Mouse (Mus musculus) megakaryocyte progenitor cell, adult 5-6 weeks (primary cell): ENCODE measurements around the gene Dclk3. TPM values are rescaled to one million over a fixed set of nuclear protein-coding genes. Genes with fewer than 3 reads are reported as not detected.

Experiments
- ATAC-seq: replicated peaks from 2 replicates; pipeline ENCODE4 v1.8.0; 2016; ENCODE audit warnings: mild to moderate bottlenecking, moderate TSS enrichment, inconsistent platforms; ENCODE audit not compliant: poor library complexity
- total RNA-seq, 2 experiments: library from RNA; stranded (forward) in 1 of 2; stranded (reverse) in 1 of 2; fragments of 157-497, 149-512 nt in 1 of 2; fragments of 200-1000 nt in 1 of 2; gene quantifications; 2 replicates each; pipeline versions ENCODE4 v1.2.3 to v1.2.4; 2015 to 2017

The Dclk3 gene
- total RNA-seq, 2 experiments from 2014 or later, result not detected

GRCm38 (mm10) chr9:111435429-111435828, 3.5 kb upstream of the Dclk3 start:
- ATAC-seq, result no peak

- ATAC-seq, result no peak
Observed at GRCm38 (mm10) chr9:111439836-111440201, 938 bp downstream of the Dclk3 start.

- no peak for ATAC-seq
Observed at GRCm38 (mm10) chr9:111440446-111440845, 1.6 kb downstream of the Dclk3 start.

GRCm38 (mm10) chr9:111441151-111441550, 2.3 kb downstream of the Dclk3 start:
- ATAC-seq, result no peak

GRCm38 (mm10) chr9:111446204-111446603, 7.3 kb downstream of the Dclk3 start:
- ATAC-seq, result no peak

- ATAC-seq, result no peak
Observed at GRCm38 (mm10) chr9:111448976-111449375, 10.1 kb downstream of the Dclk3 start.

GRCm38 (mm10) chr9:111449880-111450279, 11.0 kb downstream of the Dclk3 start:
- no peak for ATAC-seq

- no peak for ATAC-seq
Observed at GRCm38 (mm10) chr9:111450853-111451404, 12.0 kb downstream of the Dclk3 start.

- ATAC-seq, result 0 out of 2 replicates have a peak, but pooled peaks have one; percentile 55
Observed at GRCm38 (mm10) chr9:111453895-111454294, 15.0 kb downstream of the Dclk3 start.

GRCm38 (mm10) chr9:111457176-111457935, 18.5 kb downstream of the Dclk3 start:
- ATAC-seq, result no peak

GRCm38 (mm10) chr9:111457936-111458310, 19.0 kb downstream of the Dclk3 start:
- no peak for ATAC-seq

- peak; percentile 69 for ATAC-seq
Observed at GRCm38 (mm10) chr9:111459466-111459865, 20.6 kb downstream of the Dclk3 start.

GRCm38 (mm10) chr9:111460201-111460814, 21.4 kb downstream of the Dclk3 start:
- ATAC-seq, result 0 out of 2 replicates have a peak, but pooled peaks have one; percentile 29

- no peak for ATAC-seq
Observed at GRCm38 (mm10) chr9:111461415-111462103, 22.7 kb downstream of the Dclk3 start.

GRCm38 (mm10) chr9:111465666-111466065, 26.8 kb downstream of the Dclk3 start:
- no peak for ATAC-seq

- ATAC-seq, result no peak
Observed at GRCm38 (mm10) chr9:111473686-111474457, 35.0 kb downstream of the Dclk3 start.

- ATAC-seq, result no peak
Observed at GRCm38 (mm10) chr9:111474458-111474745, 35.5 kb downstream of the Dclk3 start.

- no peak for ATAC-seq
Observed at GRCm38 (mm10) chr9:111475281-111475680, 36.4 kb downstream of the Dclk3 start.

GRCm38 (mm10) chr9:111475973-111476372, 37.1 kb downstream of the Dclk3 start:
- ATAC-seq, result no peak

- no peak for ATAC-seq
Observed at GRCm38 (mm10) chr9:111476479-111477016, 37.7 kb downstream of the Dclk3 start.
